Mouse (Mus musculus): ENCODE measurements around the gene Trpm3.

The Trpm3 gene

DNA sequence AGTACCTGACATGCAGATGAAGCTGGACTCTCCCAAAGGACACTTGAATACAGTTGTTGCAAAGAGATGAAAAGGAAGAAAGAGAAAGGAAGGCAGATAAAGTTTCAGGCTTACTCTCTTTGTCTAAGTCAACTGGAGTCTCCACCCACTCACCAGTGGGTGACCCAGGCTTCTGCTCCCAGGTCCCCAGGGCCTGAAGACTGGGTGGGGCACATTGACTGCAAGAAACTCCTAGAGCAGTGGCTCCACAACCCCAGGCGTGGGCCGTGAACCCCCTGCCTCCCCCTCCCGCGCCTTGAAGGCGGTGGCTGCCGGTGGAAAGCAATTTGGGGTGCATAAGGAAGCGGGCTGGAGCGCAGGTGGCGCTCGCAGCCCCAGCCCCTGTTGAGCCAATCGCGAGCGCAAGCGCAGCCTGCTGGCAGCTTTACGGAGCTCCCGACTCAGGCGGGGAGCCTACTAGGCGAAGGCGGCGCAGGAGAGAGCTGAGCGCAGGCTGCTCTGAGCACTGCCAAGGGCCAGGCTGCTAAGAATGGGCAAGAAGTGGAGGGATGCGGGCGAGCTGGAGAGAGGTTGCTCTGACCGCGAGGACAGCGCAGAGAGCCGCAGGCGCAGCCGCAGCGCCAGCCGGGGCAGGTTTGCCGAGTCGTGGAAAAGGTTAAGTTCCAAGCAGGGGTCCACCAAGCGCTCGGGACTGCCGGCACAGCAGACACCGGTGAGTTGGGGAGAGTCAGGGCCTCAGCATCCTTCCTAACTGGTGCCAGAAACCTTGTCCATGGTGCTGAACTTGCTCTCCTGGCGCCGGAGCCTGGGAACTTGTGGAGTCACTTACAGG lies at the start of gene Trpm3:
Trpm3 (plus strand) TSS at position 457 of the 832 bp plus-strand sequence.
- in situ Hi-C loops (cut with MseI, MboI) = no loop called here

DNA sequence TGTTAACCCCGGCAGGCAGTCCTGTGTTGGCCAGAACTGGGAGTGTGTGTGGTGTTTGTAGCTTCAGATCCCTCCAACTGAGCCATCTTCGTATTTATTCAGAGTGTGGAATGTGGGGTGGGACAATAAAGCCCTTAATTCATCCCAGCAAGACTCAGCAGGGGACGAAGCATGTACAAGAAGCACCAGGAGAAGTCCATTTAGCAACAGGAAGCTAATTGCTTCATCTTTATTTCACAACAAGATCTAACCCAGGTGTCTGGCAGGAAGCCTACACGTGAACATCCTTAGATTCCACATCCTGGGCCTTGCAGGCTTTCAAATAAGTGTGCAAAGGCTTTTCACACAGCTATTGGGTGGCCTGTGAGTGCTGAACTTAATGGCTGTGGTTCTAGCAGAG lies 38.3 kb upstream of the Trpm3 start:
- in situ Hi-C loops (cut with MseI, MboI) = no loop called here

DNA sequence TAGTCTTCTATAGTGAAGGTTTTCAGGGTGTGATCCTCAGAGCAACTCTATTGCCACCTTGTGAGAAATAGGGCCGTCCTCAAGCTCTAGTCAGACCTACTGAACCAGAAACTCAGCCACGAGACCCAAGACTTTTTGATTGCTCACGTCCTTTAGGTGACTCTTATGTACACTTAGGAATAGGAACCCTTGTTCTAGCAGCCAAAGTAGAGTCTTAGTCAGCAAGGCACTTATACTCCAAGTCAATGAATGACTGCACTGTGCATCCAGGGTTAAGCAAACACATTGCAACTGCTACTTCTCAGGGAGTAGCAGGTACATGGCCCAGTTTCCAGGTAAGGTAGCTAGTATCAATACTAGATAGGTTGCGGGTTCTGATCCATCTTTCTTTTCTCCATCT lies 35.0 kb upstream of the Trpm3 start:
- in situ Hi-C loops (cut with MseI, MboI) = no loop called here

DNA sequence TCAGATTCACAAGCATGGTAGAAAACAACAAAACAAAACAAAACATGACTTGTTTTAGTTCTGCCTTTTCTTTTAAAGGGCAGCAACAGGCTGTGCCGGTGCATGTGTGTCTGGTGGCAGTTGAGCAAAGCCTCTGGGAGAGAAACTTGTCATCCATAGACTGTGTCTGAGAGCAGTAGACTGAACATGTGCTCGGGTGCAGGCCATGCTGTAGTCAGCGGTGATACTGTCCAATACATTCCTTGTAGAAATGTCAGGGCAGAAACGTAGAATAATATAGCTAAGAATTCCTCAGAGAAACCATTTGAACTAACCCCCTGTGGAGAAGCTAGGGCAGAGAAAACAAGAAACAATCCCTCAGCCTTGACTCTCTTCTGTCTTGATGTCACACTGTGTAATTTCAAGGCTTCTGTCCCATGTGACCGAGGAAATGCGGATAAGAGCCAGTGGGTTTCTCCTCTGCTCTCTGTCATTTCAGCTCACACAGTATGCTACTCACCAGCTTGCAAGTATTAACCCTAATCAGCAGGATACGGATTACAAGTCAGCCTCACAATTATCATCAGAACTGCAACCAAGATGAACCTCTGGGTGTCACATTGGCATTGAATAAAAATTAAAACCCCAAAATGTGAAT lies 33.9 kb upstream of the Trpm3 start:
- in situ Hi-C loops (cut with MseI, MboI) = no loop called here

DNA sequence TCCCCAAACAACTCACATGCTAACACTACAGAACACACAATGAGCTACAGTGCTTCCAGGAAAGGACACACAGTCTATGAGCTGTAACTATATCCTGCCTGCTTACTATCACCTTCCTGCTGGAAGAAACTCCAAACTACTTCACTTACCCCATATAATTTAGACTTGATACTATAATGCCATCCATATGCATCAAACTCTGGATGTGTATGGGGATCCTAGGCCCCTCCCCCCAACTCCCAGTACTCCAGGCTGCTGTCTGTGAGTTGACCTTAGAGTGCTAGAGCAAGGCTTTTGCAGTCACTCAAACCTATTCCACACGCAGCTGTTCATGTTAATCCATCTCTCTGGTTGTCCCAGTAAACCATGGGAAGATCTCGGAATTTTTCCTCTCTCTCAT lies 33.2 kb upstream of the Trpm3 start:
- in situ Hi-C loops (cut with MseI, MboI) = no loop called here

DNA sequence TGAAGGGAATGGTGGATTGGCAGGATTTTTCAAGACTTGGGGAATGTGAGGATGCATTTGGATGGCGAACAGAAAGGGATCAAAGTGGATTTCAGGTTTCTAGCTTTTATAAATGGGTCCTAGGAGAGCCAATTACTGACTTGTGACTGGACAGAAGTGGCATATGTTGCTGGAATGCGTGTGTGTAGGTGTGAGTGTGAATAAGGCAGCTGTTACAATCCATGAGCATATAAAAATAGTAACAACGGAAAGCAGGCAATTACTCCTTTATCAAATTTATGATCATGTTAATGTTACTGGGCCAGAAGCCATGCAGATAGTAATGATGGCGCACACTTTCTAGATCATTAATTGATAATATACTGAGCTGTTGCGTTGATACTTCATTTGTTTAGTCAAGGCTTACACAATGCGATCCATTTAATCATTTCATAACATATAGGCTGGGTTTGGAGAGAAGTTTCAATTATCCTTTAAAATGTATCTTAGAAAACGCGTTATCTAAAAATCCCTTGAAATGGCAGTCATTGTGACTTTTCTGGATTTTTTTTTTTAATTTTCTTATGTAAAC lies 29.9 kb upstream of the Trpm3 start:
- in situ Hi-C loops (cut with MseI, MboI) = no loop called here

DNA sequence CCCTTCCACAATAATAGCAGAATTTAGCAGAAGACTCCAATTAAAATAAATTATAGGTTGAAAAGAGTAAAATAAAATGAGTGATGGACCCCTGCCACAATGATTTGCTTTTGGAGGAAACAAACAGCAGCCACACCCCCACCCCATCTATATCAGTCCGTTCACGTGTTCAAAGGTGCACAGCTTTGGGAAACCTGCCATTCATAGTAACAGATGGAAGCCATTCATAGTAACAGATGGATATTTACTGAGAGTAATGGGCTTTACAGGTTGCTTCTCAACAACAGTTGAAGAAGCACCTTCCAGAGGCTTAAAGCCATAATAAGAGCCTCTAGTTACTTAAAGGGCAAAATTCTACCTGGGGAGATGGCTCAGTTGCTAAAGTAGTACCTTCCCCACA lies 17.9 kb upstream of the Trpm3 start:
- in situ Hi-C loops (cut with MseI, MboI) = no loop called here

DNA sequence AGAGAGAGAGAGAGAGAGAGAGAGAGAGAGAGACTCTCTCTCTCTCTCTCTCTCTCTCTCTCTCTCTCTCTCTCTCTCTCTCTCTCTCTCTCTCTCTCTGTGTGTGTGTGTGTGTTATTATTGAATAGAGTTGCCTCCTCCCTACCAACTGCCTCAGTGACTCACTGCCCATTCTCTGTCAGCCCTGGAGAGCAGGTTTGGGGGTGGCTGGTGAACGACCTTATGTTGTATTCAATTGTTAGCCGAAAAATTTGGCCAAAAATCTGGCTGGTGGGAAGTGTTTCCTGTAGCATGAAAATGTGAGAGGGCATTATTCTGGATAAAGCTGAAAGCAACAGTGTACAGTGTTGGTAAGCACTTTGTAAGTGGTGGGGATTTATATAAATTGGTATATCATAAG lies 17.2 kb upstream of the Trpm3 start:
- in situ Hi-C loops (cut with MseI, MboI) = no loop called here

DNA sequence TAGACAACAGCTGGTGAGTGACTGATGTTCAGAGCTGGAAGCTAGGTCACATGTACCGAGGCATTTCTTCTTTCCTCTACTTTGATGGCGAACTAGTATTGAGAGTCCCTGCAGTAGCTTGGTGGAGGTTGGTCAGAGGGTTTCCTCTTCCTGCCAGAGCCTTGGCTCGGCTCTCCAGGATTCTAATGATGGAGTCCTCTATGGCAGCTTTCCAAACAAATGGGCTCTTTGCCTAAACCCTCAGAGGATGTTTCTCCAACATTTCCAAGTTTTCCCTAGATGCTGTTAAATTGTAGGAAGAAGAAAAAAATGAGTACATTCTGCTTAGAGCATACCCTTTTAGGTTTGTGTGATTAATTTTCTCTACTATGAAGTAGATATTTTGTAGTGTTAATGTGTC lies 6.2 kb upstream of the Trpm3 start:
- in situ Hi-C loops (cut with MseI, MboI) = no loop called here

DNA sequence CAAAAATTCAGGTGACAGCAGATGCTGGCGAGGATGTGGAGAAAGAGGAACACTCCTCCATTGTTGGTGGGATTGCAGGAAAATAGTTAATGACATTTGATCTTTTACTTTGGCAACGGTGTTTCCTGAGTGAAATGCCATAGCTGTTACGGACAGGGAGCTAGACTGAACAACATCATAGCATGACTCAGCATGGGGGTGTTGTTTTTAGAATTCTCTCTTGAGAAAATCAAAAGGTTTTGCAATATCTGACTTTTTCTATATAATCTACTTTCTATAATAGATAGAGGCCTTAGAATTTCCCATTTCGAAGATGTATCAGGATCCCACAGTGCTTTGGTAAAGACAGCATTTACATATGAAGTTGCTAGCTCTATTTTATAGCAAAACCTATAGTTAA lies 39.7 kb downstream of the Trpm3 start:
- in situ Hi-C loops (cut with MseI, MboI) = no loop called here

DNA sequence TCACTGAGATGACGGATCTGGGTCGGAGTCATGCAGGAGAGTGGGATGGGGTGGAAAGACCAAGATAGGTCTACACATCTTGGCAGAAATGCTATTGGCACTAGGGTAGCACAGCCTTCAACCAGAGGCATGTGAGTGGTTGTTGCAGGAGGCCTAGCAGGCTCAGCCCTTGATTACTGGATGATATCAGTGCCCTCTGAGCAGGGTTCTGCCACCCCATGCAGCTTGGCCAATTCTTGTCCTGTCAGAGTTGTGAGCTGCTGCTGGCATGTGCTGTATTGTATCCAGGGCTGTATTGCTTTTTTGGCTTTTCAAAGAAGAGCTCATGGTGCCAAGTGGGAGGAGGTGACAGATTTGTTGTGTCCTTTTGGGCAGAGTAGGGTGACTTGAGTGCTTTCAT lies 40.2 kb downstream of the Trpm3 start:
- in situ Hi-C loops (cut with MseI, MboI) = no loop called here

DNA sequence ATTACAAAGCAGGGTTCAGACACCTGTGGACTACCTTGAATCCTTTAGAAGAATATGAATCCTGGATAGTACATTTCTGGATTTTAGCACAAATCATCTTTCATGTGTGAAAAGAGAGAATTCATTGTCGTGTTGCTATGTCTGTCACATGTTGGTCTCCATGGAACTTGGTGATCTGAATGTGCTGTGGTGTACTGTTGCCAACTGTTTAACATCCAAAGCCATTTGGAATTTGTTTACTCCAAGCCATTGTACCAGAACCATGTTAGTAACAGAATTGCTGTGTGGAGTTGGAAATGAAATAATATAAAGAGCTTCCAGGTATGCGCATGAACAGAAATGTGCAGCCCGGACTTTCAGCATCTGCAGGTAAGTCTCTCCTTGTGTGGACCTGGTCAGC lies 41.3 kb downstream of the Trpm3 start:
- in situ Hi-C loops (cut with MseI, MboI) = no loop called here

DNA sequence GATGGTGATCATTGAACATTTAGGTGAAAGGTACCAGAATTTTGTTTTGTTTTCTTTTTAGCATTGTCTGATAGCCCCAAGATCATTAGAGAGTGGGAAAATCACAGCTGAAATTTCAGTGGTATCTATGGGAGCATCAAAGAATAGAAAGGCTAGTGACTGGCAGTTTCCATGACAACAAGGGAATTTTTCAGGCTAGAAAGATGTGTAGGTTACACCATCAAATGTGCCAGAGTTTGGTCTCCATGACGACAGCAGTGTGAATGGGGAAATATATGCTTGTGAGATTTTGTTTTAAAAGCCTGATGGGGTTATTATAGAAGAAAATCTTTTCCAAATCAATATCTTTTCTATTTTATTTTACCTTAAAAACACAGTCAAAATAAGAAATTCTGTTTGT lies 50.9 kb downstream of the Trpm3 start:
- in situ Hi-C loops (cut with MseI, MboI) = no loop called here

DNA sequence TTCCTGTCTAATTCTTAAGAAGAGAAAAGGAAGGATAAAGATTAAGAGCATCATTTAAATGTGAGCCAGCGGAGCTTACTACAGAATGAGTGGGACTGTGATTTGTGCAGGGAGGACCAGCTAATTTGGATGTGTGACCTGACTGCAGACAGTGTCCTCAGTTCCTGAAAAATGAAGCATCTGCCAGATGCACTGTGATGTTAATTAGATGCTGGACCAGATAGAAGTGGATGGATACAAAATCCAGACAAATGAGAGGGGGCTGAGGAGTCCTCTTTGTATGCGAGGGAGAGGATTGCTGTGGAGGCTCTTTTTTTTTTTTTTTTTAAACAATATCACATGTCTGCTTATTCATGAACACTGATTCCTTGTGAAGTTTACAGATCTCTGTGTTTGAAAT lies 83.7 kb downstream of the Trpm3 start:
- in situ Hi-C loops (cut with MseI, MboI) = no loop called here

DNA sequence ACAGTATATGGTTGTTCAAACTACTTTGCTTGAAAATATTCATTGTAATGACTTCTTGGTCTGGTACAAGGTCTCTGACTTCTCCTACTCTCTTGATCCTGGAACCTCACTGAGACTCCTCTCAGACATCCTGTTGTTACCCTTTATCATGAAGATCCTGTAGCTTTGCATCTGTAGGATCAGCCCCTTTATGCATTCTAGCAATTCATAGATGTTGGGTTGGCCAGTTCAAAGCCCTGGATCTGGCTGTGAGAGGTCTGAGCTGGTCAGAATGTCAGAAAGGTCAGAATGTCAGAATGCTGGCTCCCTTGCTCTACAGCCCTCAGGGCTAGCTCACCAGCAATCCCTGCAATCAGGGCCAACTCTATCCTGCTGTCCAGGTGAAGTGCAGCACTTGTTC lies 95.3 kb downstream of the Trpm3 start:
- in situ Hi-C loops (cut with MseI, MboI) = no loop called here

DNA sequence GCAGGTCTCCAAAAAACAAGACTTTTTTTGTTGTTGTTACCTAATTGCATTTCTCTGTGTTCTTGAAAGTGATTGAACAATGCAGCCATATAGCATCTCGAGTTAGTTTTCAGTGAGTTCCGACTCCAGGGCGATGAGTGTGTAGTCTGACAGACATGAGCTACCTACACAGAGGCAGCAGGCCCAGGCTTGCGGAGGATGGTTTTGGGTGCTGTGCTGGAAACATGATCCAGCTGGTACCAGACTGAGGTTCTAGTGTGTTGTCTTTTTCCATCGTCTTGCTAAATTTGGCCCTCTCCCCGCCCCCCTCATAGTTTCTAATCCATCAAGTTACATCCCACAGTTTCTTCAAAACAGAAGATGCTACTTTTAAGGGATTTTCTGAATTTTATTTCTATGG lies 110.2 kb downstream of the Trpm3 start:
- in situ Hi-C loops (cut with MseI, MboI) = no loop called here

DNA sequence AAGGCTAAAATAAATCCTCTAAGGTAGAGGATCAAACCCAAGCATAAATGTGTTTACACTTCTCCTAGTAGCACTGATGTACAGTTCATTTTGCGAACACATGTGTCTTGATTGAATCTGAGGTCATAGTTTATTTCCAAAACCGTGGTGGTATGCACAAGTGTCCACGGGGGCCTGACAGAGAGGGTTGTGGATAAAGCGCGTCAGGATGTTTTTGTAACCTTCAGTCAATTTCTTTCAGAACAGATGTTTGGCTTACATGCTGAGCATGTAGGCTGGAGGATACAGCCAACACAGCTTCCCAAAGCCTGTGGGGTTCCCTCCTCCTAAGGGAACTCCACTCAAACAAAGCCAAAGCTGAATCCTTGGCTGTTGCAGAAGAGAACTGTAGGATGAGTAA lies 134.1 kb downstream of the Trpm3 start:
- in situ Hi-C loops (cut with MseI, MboI) = no loop called here

DNA sequence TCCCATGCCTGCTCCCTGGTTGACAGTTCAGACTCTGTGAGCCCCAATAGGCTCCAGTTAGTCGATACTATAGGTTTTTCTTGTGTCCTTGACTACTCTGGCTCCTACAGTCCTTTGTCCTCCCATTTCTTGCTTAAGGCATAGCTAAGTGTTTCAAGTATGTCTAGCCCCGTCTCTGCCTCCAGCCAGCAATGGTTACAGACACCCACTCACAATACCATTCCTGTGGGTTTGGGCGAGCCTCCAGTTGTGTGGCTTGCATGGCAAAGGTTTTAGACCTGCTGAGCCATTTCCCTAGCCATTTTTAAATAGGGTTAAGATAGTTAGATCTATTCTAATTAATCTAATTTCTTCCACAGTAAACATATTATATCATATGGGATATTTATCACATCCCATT lies 145.8 kb downstream of the Trpm3 start:
- in situ Hi-C loops (cut with MseI, MboI) = no loop called here

DNA sequence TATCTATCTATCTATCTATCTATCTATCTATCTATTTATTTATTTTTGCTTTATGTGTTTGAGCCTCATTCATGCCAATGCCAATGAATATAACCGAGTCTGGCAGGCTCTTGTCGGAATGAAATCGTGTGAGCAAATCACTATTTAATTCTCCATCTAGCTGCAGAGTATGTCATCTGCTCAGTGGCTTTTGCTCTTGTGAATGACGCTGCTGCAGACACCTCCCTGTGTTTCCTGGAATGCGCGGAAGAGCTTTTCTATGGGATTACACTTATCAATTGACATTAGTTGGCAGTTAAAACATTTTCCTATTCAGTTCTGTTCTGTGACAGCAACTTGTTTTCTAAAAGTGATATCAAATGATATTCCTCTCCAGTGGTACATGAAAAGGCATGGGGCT lies 153.8 kb downstream of the Trpm3 start:
- in situ Hi-C loops (cut with MseI, MboI) = no loop called here

DNA sequence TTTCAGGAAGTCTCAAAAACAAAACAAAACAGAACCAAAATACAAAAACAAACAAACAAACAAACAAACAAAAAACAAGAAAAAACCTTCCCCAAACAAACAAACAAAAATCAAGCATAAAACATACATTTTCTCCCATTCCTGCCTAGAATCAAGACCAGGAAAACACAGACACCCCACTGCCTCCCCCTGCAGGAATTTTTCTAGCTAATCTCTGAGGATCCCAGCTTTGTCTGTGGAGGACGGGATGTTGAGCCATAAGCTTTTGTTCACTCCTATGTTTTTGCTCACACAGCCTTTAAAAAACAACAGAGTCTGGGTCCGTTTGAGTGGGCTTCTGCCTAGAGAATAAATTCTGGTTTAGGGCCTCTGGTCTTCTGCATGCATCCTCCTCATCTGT lies 162.1 kb downstream of the Trpm3 start:
- in situ Hi-C loops (cut with MseI, MboI) = no loop called here

DNA sequence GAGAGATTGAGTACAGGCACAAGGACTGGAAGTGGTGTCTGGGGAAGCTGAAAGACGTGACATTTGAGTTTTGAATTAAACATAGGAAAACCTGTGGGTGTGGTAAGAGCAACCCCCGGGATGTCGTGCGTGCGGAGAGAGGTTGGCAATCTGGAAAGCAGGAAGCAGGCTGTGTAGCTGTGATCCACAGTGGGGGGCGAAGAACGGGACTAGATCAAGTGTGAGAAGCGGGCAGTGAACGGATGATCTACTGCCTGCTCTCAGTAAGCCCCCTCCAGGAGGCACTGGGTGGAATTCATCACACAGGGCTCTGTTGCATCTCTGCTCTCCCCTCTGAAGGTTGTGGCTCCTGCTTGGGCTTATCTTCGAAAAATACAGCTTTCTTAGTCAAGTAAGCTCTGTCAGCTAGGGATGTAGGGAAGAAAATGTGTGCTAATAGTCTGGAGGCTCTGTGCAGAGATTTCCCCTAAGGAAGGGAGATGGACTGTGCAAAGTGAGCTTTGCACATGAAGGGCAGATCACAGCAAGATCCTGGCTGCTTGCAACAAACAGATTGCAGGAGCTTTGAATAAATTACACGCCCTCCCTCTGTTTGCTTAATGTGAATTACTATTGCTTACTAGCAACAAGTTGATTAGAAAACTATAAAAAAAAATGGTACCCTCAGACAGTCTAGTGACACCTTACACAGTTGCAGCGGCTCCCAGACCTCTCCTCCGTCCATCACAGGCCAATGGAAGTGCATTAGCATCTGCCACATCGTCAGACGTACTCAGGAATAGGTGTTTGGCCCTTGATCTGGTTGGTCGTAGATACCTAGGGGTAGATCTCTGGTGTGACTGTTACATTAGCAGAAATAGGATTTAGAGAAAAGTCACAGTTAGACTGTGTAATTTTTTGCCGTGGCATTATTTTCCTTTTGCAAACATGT lies 164.4 kb downstream of the Trpm3 start:
- in situ Hi-C loops (cut with MseI, MboI) = no loop called here
